Mouse (Mus musculus): Measurements from ENCODE around the gene Gltpd2. TPM values are rescaled to one million over a fixed set of nuclear protein-coding genes. Genes with fewer than 3 reads are reported as not detected.
"Not testable (repeated sequence)": the region's sequence is repeated elsewhere in the genome, so short reads cannot be mapped to it uniquely, and the experiment has no call there.

The Gltpd2 gene
- polyA plus RNA-seq (2015; fragmentation: Nextera tagmentation; extraction: Ambion mirVana): 0.32 and 0.40 TPM in 2 replicates

- WGBS: 80% methylated on average over 10 of the region's 10 CpGs
- no peaks in the 10 kb centered on the region for H3K27me3 ChIP-seq (ENCODE audit: control insufficient read depth, insufficient read depth, low read length)
- H3K27ac ChIP-seq (replicated peaks): peak within 1 kb of the TSS; percentile 85
- H3K9me3 ChIP-seq (ENCODE audit: control insufficient read depth, low read length): no peaks in the 10 kb centered on the region
- H3K4me3 ChIP-seq (ENCODE audit: low read depth, low read length): peak within 1 kb of the TSS; percentile 37
- H3K4me2 ChIP-seq (replicated peaks; ENCODE audit: low read depth): peak within 1 kb of the TSS; percentile 57
- H3K9ac ChIP-seq (ENCODE audit: low read length): peak within 1 kb of the TSS; percentile 70
- ATAC-seq (ENCODE audit: low FRiP score, low TSS enrichment) (no peak), DNase-seq (ENCODE audit: low spot score) (no peak)
- no peaks in the 10 kb centered on the region for H3K4me1 ChIP-seq (replicated peaks; ENCODE audit: control insufficient read depth, insufficient read depth)
- H3K36me3 ChIP-seq (ENCODE audit: control insufficient read depth, insufficient read depth, low read length): no peaks in the 10 kb centered on the region
- TF ChIP-seq EP300 (optimal IDR thresholded peaks at IDR 0.05) (no peak), CTCF (IDR thresholded peaks at IDR 0.05; ENCODE audit: low read depth) (no peak)
Observed at GRCm38 (mm10) chr11:70518923-70519322, at the start of gene Gltpd2. Gene Gltpd2 (plus strand): TSS chr11:70519196.

- TF ChIP-seq CTCF (IDR thresholded peaks at IDR 0.05; ENCODE audit: low read depth) (no peak), EP300 (optimal IDR thresholded peaks at IDR 0.05) (no peak)
- Histone ChIP-seq H3K27me3 (ENCODE audit: control insufficient read depth, insufficient read depth, low read length) (no peaks in the 10 kb centered on the region), H3K4me3 (ENCODE audit: low read depth, low read length) (no peak overlapping the region), H3K9me3 (ENCODE audit: control insufficient read depth, low read length) (no peaks in the 10 kb centered on the region), H3K27ac (replicated peaks) (no peak overlapping the region), H3K9ac (ENCODE audit: low read length) (no peak overlapping the region), H3K36me3 (ENCODE audit: control insufficient read depth, insufficient read depth, low read length) (no peaks in the 10 kb centered on the region), H3K4me2 (replicated peaks; ENCODE audit: low read depth) (no peak overlapping the region), H3K4me1 (replicated peaks; ENCODE audit: control insufficient read depth, insufficient read depth) (0 out of 2 replicates have a peak, but pooled peaks cover 5% of the 10 kb centered on the region)
- WGBS: 85% methylated on average over 3 of the region's 3 CpGs
- DNase-seq (ENCODE audit: low spot score) (no peak), ATAC-seq (ENCODE audit: low FRiP score, low TSS enrichment) (no peak)
Observed at GRCm38 (mm10) chr11:70469764-70470163, 49.2 kb upstream of the Gltpd2 start.

- TF ChIP-seq CTCF (IDR thresholded peaks at IDR 0.05; ENCODE audit: low read depth): no peak
- TF ChIP-seq EP300 (optimal IDR thresholded peaks at IDR 0.05): no peak
- H3K4me2 ChIP-seq (replicated peaks; ENCODE audit: low read depth): no peak overlapping the region
- ATAC-seq (ENCODE audit: low FRiP score, low TSS enrichment): no peak
- 0 out of 2 replicates have a peak, but pooled peaks cover 2% of the 10 kb centered on the region for H3K4me1 ChIP-seq (replicated peaks; ENCODE audit: control insufficient read depth, insufficient read depth)
- H3K4me3 ChIP-seq (ENCODE audit: low read depth, low read length): no peak overlapping the region
- no peak for DNase-seq (ENCODE audit: low spot score)
- H3K27ac ChIP-seq (replicated peaks): no peak overlapping the region
- H3K9me3 ChIP-seq (ENCODE audit: control insufficient read depth, low read length): no peaks in the 10 kb centered on the region
- H3K27me3 ChIP-seq (ENCODE audit: control insufficient read depth, insufficient read depth, low read length): no peaks in the 10 kb centered on the region
- no peak overlapping the region for H3K9ac ChIP-seq (ENCODE audit: low read length)
- no peaks in the 10 kb centered on the region for H3K36me3 ChIP-seq (ENCODE audit: control insufficient read depth, insufficient read depth, low read length)
Observed at GRCm38 (mm10) chr11:70472716-70473115, 46.3 kb upstream of the Gltpd2 start.

- not testable (repeated sequence) for H3K4me1 ChIP-seq (replicated peaks; ENCODE audit: control insufficient read depth, insufficient read depth); H3K9ac ChIP-seq (ENCODE audit: low read length); H3K4me3 ChIP-seq (ENCODE audit: low read depth, low read length); H3K27me3 ChIP-seq (ENCODE audit: control insufficient read depth, insufficient read depth, low read length); H3K27ac ChIP-seq (replicated peaks); DNase-seq (ENCODE audit: low spot score); H3K9me3 ChIP-seq (ENCODE audit: control insufficient read depth, low read length); H3K4me2 ChIP-seq (replicated peaks; ENCODE audit: low read depth); H3K36me3 ChIP-seq (ENCODE audit: control insufficient read depth, insufficient read depth, low read length)
- ATAC-seq (ENCODE audit: low FRiP score, low TSS enrichment): 0 out of 2 replicates have a peak, but pooled peaks have one; percentile 53
- whole genome bisulfite sequencing: 68% methylated on average over 5 of the region's 5 CpGs
Observed at GRCm38 (mm10) chr11:70473291-70473690, 45.7 kb upstream of the Gltpd2 start.

GRCm38 (mm10) chr11:70474872-70475534 is 44.0 kb upstream of the Gltpd2 start:
- H3K27ac ChIP-seq (replicated peaks): no peak overlapping the region

GRCm38 (mm10) chr11:70485498-70485897 is 33.5 kb upstream of the Gltpd2 start:
- Histone ChIP-seq H3K27me3 (ENCODE audit: control insufficient read depth, insufficient read depth, low read length) (no peaks in the 10 kb centered on the region), H3K36me3 (ENCODE audit: control insufficient read depth, insufficient read depth, low read length) (no peaks in the 10 kb centered on the region), H3K4me1 (replicated peaks; ENCODE audit: control insufficient read depth, insufficient read depth) (no peaks in the 10 kb centered on the region), H3K9me3 (ENCODE audit: control insufficient read depth, low read length) (no peaks in the 10 kb centered on the region), H3K27ac (replicated peaks) (no peak overlapping the region), H3K4me2 (replicated peaks; ENCODE audit: low read depth) (no peak overlapping the region), H3K9ac (ENCODE audit: low read length) (no peak overlapping the region), H3K4me3 (ENCODE audit: low read depth, low read length) (no peak overlapping the region)
- no peak for TF ChIP-seq CTCF (IDR thresholded peaks at IDR 0.05; ENCODE audit: low read depth)
- no peak for TF ChIP-seq EP300 (optimal IDR thresholded peaks at IDR 0.05)
- no peak for DNase-seq (ENCODE audit: low spot score)
- no peak for ATAC-seq (ENCODE audit: low FRiP score, low TSS enrichment)
- WGBS: 31% methylated on average over 2 of the region's 2 CpGs

More at GRCm38 (mm10) chr11:70474872-70475534, 44.0 kb upstream of the Gltpd2 start:
- TF ChIP-seq CTCF (IDR thresholded peaks at IDR 0.05; ENCODE audit: low read depth) (no peak), EP300 (optimal IDR thresholded peaks at IDR 0.05) (no peak)
- DNase-seq (ENCODE audit: low spot score) (peak; percentile 36), ATAC-seq (ENCODE audit: low FRiP score, low TSS enrichment) (peak; percentile 66)
- no peak overlapping the region for H3K4me3 ChIP-seq (ENCODE audit: low read depth, low read length)
- H3K27me3 ChIP-seq (ENCODE audit: control insufficient read depth, insufficient read depth, low read length): no peaks in the 10 kb centered on the region
- H3K4me2 ChIP-seq (replicated peaks; ENCODE audit: low read depth): no peak overlapping the region
- 43% methylated on average over 12 of the region's 12 CpGs for WGBS
- H3K4me1 ChIP-seq (replicated peaks; ENCODE audit: control insufficient read depth, insufficient read depth): no peaks in the 10 kb centered on the region
- no peaks in the 10 kb centered on the region for H3K36me3 ChIP-seq (ENCODE audit: control insufficient read depth, insufficient read depth, low read length)
- no peaks in the 10 kb centered on the region for H3K9me3 ChIP-seq (ENCODE audit: control insufficient read depth, low read length)
- no peak overlapping the region for H3K9ac ChIP-seq (ENCODE audit: low read length)
